Mouse (Mus musculus): Measurements from ENCODE around the gene BC004004.

DNA sequence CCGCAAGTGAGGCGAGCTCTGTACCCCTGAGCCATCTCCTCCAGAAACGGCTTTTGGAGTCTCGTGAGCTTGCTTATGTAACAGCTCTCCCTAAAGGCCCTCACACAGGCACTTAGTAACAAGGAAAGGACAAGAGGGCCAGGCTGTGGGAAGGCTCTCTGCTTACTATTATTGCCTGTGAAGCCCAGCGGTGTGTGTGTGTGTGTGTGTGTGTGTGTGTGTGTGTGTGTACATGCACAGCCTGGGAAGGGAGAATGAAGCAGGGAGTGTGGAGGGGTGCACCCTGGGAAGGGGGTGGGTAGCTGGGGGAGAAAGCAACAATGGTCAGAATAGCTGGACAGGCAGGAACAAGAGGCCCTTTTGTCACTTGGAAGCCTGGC lies 86.9 kb downstream of the BC004004 start:
- TF ChIP-seq USF1 (IDR thresholded peaks at IDR 0.05; ENCODE audit: low read depth): no peak
- TF ChIP-seq POLR2A (IDR thresholded peaks at IDR 0.05; ENCODE audit: insufficient read length, low read depth): no peak
- TF ChIP-seq MAX (IDR thresholded peaks at IDR 0.05; ENCODE audit: low read depth): no peak
- TF ChIP-seq POLR2AphosphoS2 (IDR thresholded peaks at IDR 0.05; ENCODE audit: insufficient read length, low read depth): no peak
- TF ChIP-seq REST (IDR thresholded peaks at IDR 0.05; ENCODE audit: insufficient read depth, insufficient read length): no peak
- TF ChIP-seq TCF3 (IDR thresholded peaks at IDR 0.05; ENCODE audit: insufficient read length, low read depth): no peak
- no peak for TF ChIP-seq E2F4 (IDR thresholded peaks at IDR 0.05; ENCODE audit: insufficient read depth)
- no peak for TF ChIP-seq CEBPB (IDR thresholded peaks at IDR 0.05; ENCODE audit: insufficient read depth, poor library complexity, severe bottlenecking)
- TF ChIP-seq TCF12 (IDR thresholded peaks at IDR 0.05; ENCODE audit: insufficient read depth, poor library complexity, severe bottlenecking): no peak
